Mouse (Mus musculus) CH12.LX (cell line): ENCODE measurements around the gene Ptges3. TPM values are rescaled to one million over a fixed set of nuclear protein-coding genes. Genes with fewer than 3 reads are reported as not detected.
A peak's percentile ranks its signal among the peaks of the same experiment; 100 is the strongest.

Experiments used
- DNase-seq: peaks from one replicate; pipeline ENCODE4 v3.0.0-alpha.2; 2013; ENCODE audit errors: extremely low read depth
- H3K27ac ChIP-seq: 2 replicates; pipeline ENCODE4 v1.5.1; 2012; ENCODE audit warnings: low read depth, mild to moderate bottlenecking, control low read depth, moderate library complexity; ENCODE audit not compliant: insufficient read depth
- H3K27me3 ChIP-seq: replicated peaks from 2 replicates; pipeline ENCODE3; 2012; ENCODE audit warnings: inconsistent platforms
- H3K36me3 ChIP-seq, 2 experiments: replicated peaks in 1 of 2; 2 replicates each; pipeline versions ENCODE3 to v1.6.1; 2012; ENCODE audit warnings: inconsistent platforms in 1 of 2, low read length in 1 of 2, mild to moderate bottlenecking in 1 of 2, mixed read lengths in 1 of 2, moderate library complexity in 1 of 2; ENCODE audit not compliant: control insufficient read depth in 1 of 2, insufficient read depth in 1 of 2
- H3K4me1 ChIP-seq, 2 experiments: 2 replicates each; pipeline ENCODE4 v1.6.1; 2012; ENCODE audit warnings: inconsistent platforms in 1 of 2, moderate library complexity in 1 of 2; ENCODE audit not compliant: insufficient read depth in 2 of 2, control insufficient read depth in 1 of 2
- H3K4me2 ChIP-seq: 2 replicates; pipeline ENCODE4 v1.6.1; 2012; ENCODE audit warnings: low read depth, mild to moderate bottlenecking, control low read depth; ENCODE audit not compliant: poor library complexity, insufficient read depth, severe bottlenecking
- H3K4me3 ChIP-seq, 3 experiments: fragments of 150-350 bp in 1 of 3; sonication (generic) in 1 of 3; replicated peaks in 1 of 3; 2 replicates each; pipeline versions ENCODE3 to v1.5.1; 2011 to 2012; ENCODE audit warnings: low read depth in 2 of 3, low read length in 2 of 3, mild to moderate bottlenecking in 2 of 3, moderate library complexity in 2 of 3, control low read depth in 1 of 3, improper control_type of control experiment in 1 of 3, inconsistent platforms in 1 of 3, mixed read lengths in 1 of 3; ENCODE audit not compliant: poor library complexity in 1 of 3
- H3K79me2 ChIP-seq: replicated peaks from 2 replicates; pipeline ENCODE4 v1.6.1; 2012; ENCODE audit warnings: mild to moderate bottlenecking, moderate library complexity; ENCODE audit not compliant: control insufficient read depth, poor library complexity, insufficient read depth, severe bottlenecking; ENCODE audit errors: extremely low read depth
- H3K9ac ChIP-seq: 2 replicates; pipeline ENCODE4 v1.6.1; 2012; ENCODE audit warnings: low read depth, mild to moderate bottlenecking, control low read depth, moderate library complexity; ENCODE audit not compliant: insufficient read depth
- H3K9me3 ChIP-seq: replicated peaks from 2 replicates; pipeline ENCODE3; 2012; ENCODE audit warnings: low read length, inconsistent platforms, mixed read lengths
- BHLHE40 ChIP-seq: IDR thresholded peaks from 2 replicates; pipeline ENCODE4 v1.6.1; 2011; ENCODE audit warnings: mild to moderate bottlenecking, low read depth, low read length, improper control_type of control experiment
- IRF4 ChIP-seq: IDR thresholded peaks from 2 replicates; pipeline ENCODE4 v1.6.1; 2014; ENCODE audit warnings: low read depth, mild to moderate bottlenecking, inconsistent platforms, low read length, improper control_type of control experiment
- MAZ ChIP-seq: IDR thresholded peaks from 2 replicates; pipeline ENCODE4 v1.6.1; 2012; ENCODE audit warnings: low read depth, mild to moderate bottlenecking, inconsistent platforms, low read length, improper control_type of control experiment, moderate library complexity
- MEF2A ChIP-seq: IDR thresholded peaks from 2 replicates; pipeline ENCODE4 v1.6.1; 2014; ENCODE audit warnings: low read depth, mild to moderate bottlenecking, inconsistent platforms, low read length, improper control_type of control experiment, borderline replicate concordance
- PAX5 ChIP-seq: IDR thresholded peaks from 2 replicates; pipeline ENCODE4 v1.6.1; 2012; ENCODE audit warnings: low read length, inconsistent platforms, mixed read lengths
- POLR2A ChIP-seq: IDR thresholded peaks from 2 replicates; pipeline ENCODE4 v1.6.1; 2011; ENCODE audit warnings: low read depth, mild to moderate bottlenecking, improper control_type of control experiment, low read length
- POLR2AphosphoS2 ChIP-seq: IDR thresholded peaks from 2 replicates; pipeline ENCODE4 v1.6.1; 2011; ENCODE audit warnings: low read depth, low read length, improper control_type of control experiment
- SMC3 ChIP-seq: IDR thresholded peaks from 2 replicates; pipeline ENCODE4 v1.6.1; 2011; ENCODE audit warnings: low read depth, low read length, improper control_type of control experiment
- ZMIZ1 ChIP-seq: IDR thresholded peaks from 2 replicates; pipeline ENCODE4 v1.6.1; 2012; ENCODE audit warnings: low read depth, mild to moderate bottlenecking, inconsistent platforms, low read length, improper control_type of control experiment
- dilution Hi-C: fragments of 300-500 bp; cut with MboI; formaldehyde crosslinking; loops from 2 replicates; pipeline ENCODE4 v1.14.3; 2020; ENCODE audit warnings: low sequenced_read_pairs; ENCODE audit not compliant: extremely low pct_unique_long_range_greater_than_20kb, extremely low pct_ligation_motif_present
- in situ Hi-C: fragments of 300-500 bp; cut with MboI; formaldehyde crosslinking; loops from 3 replicates; pipeline ENCODE4 v1.14.3; 2019; ENCODE audit warnings: low sequenced_read_pairs, low pct_ligation_motif_present, low pct_unique_long_range_greater_than_20kb, mixed read lengths
- polyA plus RNA-seq: library from polyadenylated mRNA; unstranded; fragments of >175 nt; gene quantifications from 2 replicates; pipeline ENCODE4 v1.2.1, GENCODE M21; 2012; ENCODE audit warnings: low read depth; ENCODE audit not compliant: insufficient read length
- total RNA-seq, 2 experiments: library from RNA; depleted of rRNA; stranded (reverse); fragments of 300-350 nt in 1 of 2; fragments of >200 nt in 1 of 2; gene quantifications; 2 replicates each; pipeline ENCODE4 v1.2.3; 2012 to 2014

The Ptges3 gene
- total and polyA plus RNA-seq, 3 experiments, result 124 to 274 (median 196) TPM

- Histone ChIP-seq H3K27ac (no peak overlapping the region; the same call in 1 of the 2 replicates), H3K27me3 (no peaks in the 10 kb centered on the region), H3K79me2 (peaks cover 18% of the 10 kb centered on the region), H3K4me3 (no peak overlapping the region), H3K36me3 (peaks cover 44 to 63% of the 10 kb centered on the region in 2 experiments), H3K4me1 (peaks cover 0 to 3% of the 10 kb centered on the region in 2 experiments; a peak in 2 of 4 replicates), H3K9me3 (no peaks in the 10 kb centered on the region), H3K9ac (no peak overlapping the region), H3K4me2 (no peak overlapping the region)
- dilution Hi-C loops, result no loop called here
- TF ChIP-seq POLR2A (peak; percentile 41), MEF2A (no peak)
- no peak for DNase-seq
- in situ Hi-C loops, result no loop called here
Observed at GRCm38 (mm10) chr10:128049741-128050140, 9.0 kb upstream of the Ptges3 start.

- no peaks in the 10 kb centered on the region for H3K27me3 ChIP-seq
- no peak overlapping the region for H3K4me3 ChIP-seq
- no peak overlapping the region for H3K27ac ChIP-seq
- peaks cover 14% of the 10 kb centered on the region for H3K79me2 ChIP-seq
- in situ Hi-C loops, result no loop called here
- no peak overlapping the region for H3K9ac ChIP-seq
- TF ChIP-seq SMC3 (no peak), BHLHE40 (no peak), PAX5 (no peak), POLR2AphosphoS2 (peak; percentile 62; the same call in 1 of the 2 replicates), ZMIZ1 (peak; percentile 66; the same call in 1 of the 2 replicates)
- H3K36me3 ChIP-seq, result peaks cover 40 to 57% of the 10 kb centered on the region in 2 experiments
- DNase-seq, result no peak
- H3K4me1 ChIP-seq, result no peaks in the 10 kb centered on the region
- H3K4me2 ChIP-seq, result no peak overlapping the region
- no peaks in the 10 kb centered on the region for H3K9me3 ChIP-seq
- dilution Hi-C loops, result no loop called here
Observed at GRCm38 (mm10) chr10:128050355-128050754, 8.4 kb upstream of the Ptges3 start.

GRCm38 (mm10) chr10:128051589-128051988 lies 7.2 kb upstream of the Ptges3 start:
- in situ Hi-C loops, result no loop called here
- no peak overlapping the region for H3K9ac ChIP-seq
- dilution Hi-C loops, result no loop called here

More at GRCm38 (mm10) chr10:128051589-128051988, 7.2 kb upstream of the Ptges3 start:
- H3K79me2 ChIP-seq, result 0 out of 2 replicates have a peak, but pooled peaks cover 4% of the 10 kb centered on the region
- no peak overlapping the region for H3K4me3 ChIP-seq
- no peak overlapping the region for H3K27ac ChIP-seq
- no peaks in the 10 kb centered on the region for H3K9me3 ChIP-seq
- no peaks in the 10 kb centered on the region for H3K4me1 ChIP-seq
- TF ChIP-seq POLR2A (0 out of 2 replicates have a peak, but pooled peaks have one; percentile 11), MAZ (no peak), IRF4 (no peak)
- no peak for DNase-seq
- no peak overlapping the region for H3K4me2 ChIP-seq
- H3K36me3 ChIP-seq, result peaks cover 29 to 45% of the 10 kb centered on the region in 2 experiments
- no peaks in the 10 kb centered on the region for H3K27me3 ChIP-seq
